Mouse (Mus musculus) ES-E14 (cell line): ENCODE measurements around the gene Diaph3.

Experiments used
- CHD2 ChIP-seq: IDR thresholded peaks from 2 replicates; pipeline ENCODE4 v1.6.1; 2014; ENCODE audit warnings: mild to moderate bottlenecking, low read depth, low read length, inconsistent platforms
- HCFC1 ChIP-seq: IDR thresholded peaks from 2 replicates; pipeline ENCODE4 v1.6.1; 2012; ENCODE audit warnings: low read length, inconsistent platforms, borderline replicate concordance; ENCODE audit not compliant: insufficient read depth
- MAFK ChIP-seq: IDR thresholded peaks from 2 replicates; pipeline ENCODE4 v1.6.1; 2014; ENCODE audit warnings: mild to moderate bottlenecking, low read depth, low read length, inconsistent platforms; ENCODE audit not compliant: insufficient read depth
- ZC3H11A ChIP-seq: IDR thresholded peaks from 2 replicates; pipeline ENCODE4 v1.6.1; 2012; ENCODE audit warnings: low read depth, mild to moderate bottlenecking, inconsistent platforms, low read length, borderline replicate concordance
- ZNF384 ChIP-seq: IDR thresholded peaks from 2 replicates; pipeline ENCODE4 v1.6.1; 2012; ENCODE audit warnings: low read depth, low read length, inconsistent platforms

- TF ChIP-seq CHD2 (no peak), MAFK (no peak), ZC3H11A (no peak), ZNF384 (no peak), HCFC1 (no peak)
Measured at GRCm38 (mm10) chr14:86867143-86867542, 273.9 kb downstream of the Diaph3 start.
